Mouse (Mus musculus) liver, adult 2 months (tissue): ENCODE data around the gene Edc4.

Experiments used
- CTCF ChIP-seq: fragments of 200-500 bp; IDR thresholded peaks from 2 replicates; pipeline ENCODE4 v1.5.1; 2011; ENCODE audit warnings: low read depth, low read length, control low read depth
- POLR2A ChIP-seq: fragments of 200-500 bp; IDR thresholded peaks from 2 replicates; pipeline ENCODE4 v1.6.1; 2011; ENCODE audit warnings: low read length, control low read depth; ENCODE audit not compliant: insufficient read depth; ENCODE audit errors: extremely low read depth

GRCm38 (mm10) chr8:105850611-105851010, 30.1 kb upstream of the Edc4 start:
- TF ChIP-seq CTCF = no peak
- TF ChIP-seq POLR2A = no peak
